Mouse (Mus musculus): ENCODE data around the gene Nbea. TPM values are rescaled to one million over a fixed set of nuclear protein-coding genes. Genes with fewer than 3 reads are reported as not detected.

Gene Nbea
- total RNA-seq (2023) = not detected

GRCm38 (mm10) chr3:56183159-56184133, at the start of gene Nbea:
Gene Nbea, minus strand, starts transcription at chr3:56183701.

GRCm38 (mm10) chr3:55782056-55782687, 401.3 kb downstream of the Nbea start, which contains the start of gene Mab21l1:
Gene Mab21l1, plus strand, starts transcription at chr3:55782510.

